ENCODE assay signal across 28 mouse cellular contexts in genomic region chr10:9621055-9621454, GRCm38 (mm10). TPM values are rescaled to one million over a fixed set of nuclear protein-coding genes. Genes with fewer than 3 reads are reported as not detected.
A peak's percentile ranks its signal among the peaks of the same experiment; 100 is the strongest.
DNase-seq lines count a peak whose midpoint lies in the region; ATAC-seq lines count a peak whose summit lies in the region.
"Had no signal": no experiment of that assay in that cellular context is flagged by ENCODE, and none has a peak within 500 bp of the region (broad histone marks: within the 10 kb centered on the region; RNA-seq: fewer than 3 reads in every experiment).

No protein-coding gene starts in this region.

- no peaks in the 10 kb centered on the region for H3K4me1 ChIP-seq in kidney, embryonic 15.5 days
- H3K4me1 ChIP-seq in forebrain, embryonic 12.5 days = peaks cover 5% of the 10 kb centered on the region
- H3K4me1 ChIP-seq: hindbrain, embryonic 13.5 days had no signal

- no peaks in the 10 kb centered on the region for H3K36me3 ChIP-seq in kidney, embryonic 15.5 days
- no peaks in the 10 kb centered on the region for H3K36me3 ChIP-seq in forebrain, embryonic 12.5 days (replicated peaks)
- H3K36me3 ChIP-seq: forebrain, embryonic 10.5 days; heart, embryonic 12.5 days; heart, embryonic 15.5 days; hindbrain, embryonic 10.5 days; hindbrain, embryonic 13.5 days had no signal

- WGBS in kidney, embryonic 15.5 days = 56% methylated on average over 1 of the region's 1 CpGs
- 52% methylated on average over 1 of the region's 1 CpGs for WGBS in forebrain, embryonic 12.5 days

- H3K27ac ChIP-seq in kidney, embryonic 15.5 days = peak overlapping the region; percentile 23; the same call in 1 of the 2 replicates
- no peak overlapping the region for H3K27ac ChIP-seq in forebrain, embryonic 12.5 days
- H3K27ac ChIP-seq: forebrain, embryonic 10.5 days; gastrocnemius, adult 2 months; heart, embryonic 15.5 days; hindbrain, embryonic 10.5 days; hindbrain, embryonic 13.5 days had no signal

- DNase-seq in kidney, postnatal 14 days = no peak
- DNase-seq in ES-CJ7 (ENCODE audit: low read depth, low spot score) = peak; percentile 37
- peak; percentile 37 for DNase-seq in R1 (ENCODE audit: low read depth, low spot score)
- DNase-seq in cerebellum, postnatal 36 days = no peak
- DNase-seq: adrenal gland, postnatal 10 days; adrenal gland, postnatal 36 days; cerebellum, adult 18-20 months; cerebellum, adult 9-10 months; cerebellum, postnatal 14 days; embryo, embryonic 11 days; forebrain, postnatal 0 days; gastrocnemius, adult 2 months; gastrocnemius, postnatal 14 days; heart, adult 11 months; heart, postnatal 10 days; heart, postnatal 36 days had no signal

- H3K9me3 ChIP-seq in kidney, embryonic 15.5 days (replicated peaks) = no peaks in the 10 kb centered on the region
- H3K9me3 ChIP-seq in forebrain, embryonic 12.5 days = no peaks in the 10 kb centered on the region
- H3K9me3 ChIP-seq: forebrain, embryonic 10.5 days; heart, embryonic 12.5 days; heart, embryonic 15.5 days; hindbrain, embryonic 10.5 days; hindbrain, embryonic 13.5 days had no signal

- no peaks in the 10 kb centered on the region for H3K27me3 ChIP-seq in kidney, embryonic 15.5 days
- no peaks in the 10 kb centered on the region for H3K27me3 ChIP-seq in forebrain, embryonic 12.5 days
- H3K27me3 ChIP-seq: heart, embryonic 12.5 days; heart, embryonic 15.5 days; hindbrain, embryonic 13.5 days had no signal

- H3K4me2 ChIP-seq in kidney, embryonic 15.5 days = no peak overlapping the region
- H3K4me2 ChIP-seq in forebrain, embryonic 12.5 days = no peak overlapping the region
- H3K4me2 ChIP-seq: heart, embryonic 12.5 days; heart, embryonic 15.5 days; hindbrain, embryonic 13.5 days had no signal

- no peak for ATAC-seq in kidney, embryonic 15.5 days (replicated peaks; ENCODE audit: low FRiP score)
- ATAC-seq in forebrain, embryonic 12.5 days (ENCODE audit: low FRiP score) = no peak
- ATAC-seq: CD4-positive, CD25-positive, alpha-beta regulatory T cell, adult 4 months; forebrain, embryonic 14.5 days; forebrain, postnatal 0 days; hindbrain, embryonic 16.5 days; intestine, embryonic 16.5 days had no signal

- no peak overlapping the region for H3K9ac ChIP-seq in kidney, embryonic 15.5 days
- H3K9ac ChIP-seq in forebrain, embryonic 12.5 days = no peak overlapping the region
- H3K9ac ChIP-seq: forebrain, postnatal 0 days; heart, embryonic 12.5 days; heart, embryonic 15.5 days; hindbrain, embryonic 13.5 days had no signal

- no peak overlapping the region for H3K4me3 ChIP-seq in kidney, embryonic 15.5 days (replicated peaks)
- H3K4me3 ChIP-seq in forebrain, embryonic 12.5 days (replicated peaks) = no peak overlapping the region
- H3K4me3 ChIP-seq: forebrain, embryonic 10.5 days; gastrocnemius, adult 2 months; heart, embryonic 12.5 days; heart, embryonic 15.5 days; hindbrain, embryonic 10.5 days; hindbrain, embryonic 13.5 days had no signal

RNA-seq across cellular contexts. Expression of gene Samd5, which starts 54.0 kb away (rescaled TPM):
- polyA plus RNA-seq in kidney, embryonic 15.5 days (2015; fragmentation: Nextera tagmentation; extraction: Ambion mirVana) = 3.2 and 4.1 TPM in 2 replicates
- polyA plus RNA-seq in forebrain, embryonic 12.5 days (2016; fragmentation: Nextera tagmentation; extraction: Ambion mirVana) = 5.9 and 6.2 TPM in 2 replicates
- polyA plus RNA-seq: C2C12; CD4-positive, CD25-positive, alpha-beta regulatory T cell, adult 4 months had no signal

Comparison
In these comparisons a context has a peak if more than half of its experiments do, and no peak if none do; other contexts are left out.
1. DNase-seq: peak in ES-CJ7 (single experiment) and R1 (single experiment); none in kidney, postnatal 14 days (single experiment) and cerebellum, postnatal 36 days (0 of 2).